Mouse (Mus musculus) brain, embryonic 14.5 days (tissue): ENCODE results near the gene Icmt.

ENCODE experiments used
- CTCF ChIP-seq: fragments of 200-500 bp; IDR thresholded peaks from 2 replicates; pipeline ENCODE4 v1.5.1; 2012; ENCODE audit warnings: inconsistent platforms, mild to moderate bottlenecking, moderate library complexity, borderline replicate concordance; ENCODE audit not compliant: insufficient read depth, insufficient read length; ENCODE audit errors: extremely low read depth
- POLR2A ChIP-seq: fragments of 200-500 bp; IDR thresholded peaks from 2 replicates; pipeline ENCODE4 v1.6.1; 2012; ENCODE audit warnings: mild to moderate bottlenecking, inconsistent platforms, borderline replicate concordance; ENCODE audit not compliant: poor library complexity, insufficient read depth, insufficient read length, severe bottlenecking; ENCODE audit errors: extremely low read depth

DNA sequence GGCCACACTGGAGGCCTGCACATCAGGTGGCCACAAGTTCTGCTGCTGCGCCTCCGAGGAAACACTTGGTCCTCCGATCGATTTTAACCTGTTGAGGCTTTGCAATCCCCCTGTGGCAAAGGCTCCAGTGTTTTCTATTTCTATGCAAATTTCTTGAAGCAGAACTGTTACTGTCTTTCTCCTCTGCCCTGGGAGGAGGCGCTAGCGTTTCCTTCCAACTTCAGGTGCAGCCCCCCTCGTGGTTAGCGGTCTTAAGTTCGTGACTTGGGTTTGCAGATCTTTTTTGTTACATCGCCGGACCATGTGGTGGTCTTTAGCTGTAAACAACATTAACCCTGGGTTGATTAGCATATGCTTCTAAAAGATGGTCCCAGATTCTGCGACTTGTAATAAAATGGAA, 36.6 kb downstream of the Icmt start:
- TF ChIP-seq POLR2A, result no peak
- TF ChIP-seq CTCF, result no peak
